Mouse (Mus musculus): Measurements from ENCODE around the gene Crybg2. TPM values are rescaled to one million over a fixed set of nuclear protein-coding genes. Genes with fewer than 3 reads are reported as not detected.

Crybg2 gene
- polyA plus RNA-seq, 1 experiment from 2014 or later, result 0.53 TPM

DNA sequence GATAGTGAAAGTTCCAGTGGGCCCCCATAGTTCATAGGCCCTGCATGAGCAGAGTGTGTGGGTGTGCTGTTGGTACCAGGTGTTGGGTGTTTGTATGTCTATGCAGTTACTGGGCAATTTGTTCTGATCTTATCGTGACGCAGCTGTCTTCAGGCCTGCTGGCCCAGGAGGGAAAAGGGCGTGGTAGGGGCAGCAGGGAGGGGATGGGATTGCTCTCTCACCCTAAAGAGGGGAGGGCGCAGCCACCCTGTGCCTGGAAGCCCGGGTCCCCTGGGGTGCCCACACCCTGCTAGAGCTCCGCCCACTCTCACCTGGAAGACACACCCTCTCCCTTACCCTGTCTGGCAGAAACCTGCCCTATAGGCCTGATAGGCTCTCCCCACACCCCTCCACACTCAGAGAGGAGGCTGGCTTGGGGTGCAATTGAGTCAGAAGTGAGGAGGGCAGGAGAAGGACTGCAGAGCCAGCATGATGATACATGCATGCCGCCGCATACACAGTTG, 1.4 kb downstream of the Crybg2 start:
- Histone ChIP-seq H3K27me3 (peaks cover 18% of the 10 kb centered on the region), H3K4me1 (peaks cover 11% of the 10 kb centered on the region; the same call in 1 of the 2 replicates), H3K36me3 (ENCODE audit: poor library complexity, severe bottlenecking) (no peaks in the 10 kb centered on the region), H3K9ac (no peak overlapping the region), H3K27ac (no peak overlapping the region), H3K4me2 (no peak overlapping the region), H3K9me3 (replicated peaks) (no peaks in the 10 kb centered on the region), H3K4me3 (no peak overlapping the region)
- no peak for ATAC-seq
- 60% methylated on average over 8 of the region's 8 CpGs for WGBS

DNA sequence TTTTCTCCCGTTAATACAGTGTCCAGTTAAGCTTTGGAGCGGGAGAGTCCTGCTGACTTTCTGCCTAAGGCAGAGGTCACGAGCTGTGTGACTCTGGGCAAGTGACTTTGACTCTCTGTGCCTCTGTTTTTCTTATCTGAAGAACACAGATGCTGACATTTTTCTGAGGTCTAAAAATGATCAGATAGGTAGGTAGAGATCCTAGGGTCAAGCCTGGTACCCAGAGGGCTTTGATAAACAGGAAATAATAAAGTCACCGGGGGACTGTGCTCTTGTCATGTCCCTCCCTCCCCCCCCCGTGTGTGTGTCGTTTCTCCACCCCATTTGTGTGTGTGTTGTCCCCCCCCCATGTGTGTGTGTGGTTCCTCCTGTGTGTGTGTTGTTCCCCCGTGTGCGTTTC, 1.9 kb downstream of the Crybg2 start:
- H3K27me3 ChIP-seq, result peaks cover 18% of the 10 kb centered on the region
- no peak overlapping the region for H3K4me2 ChIP-seq
- H3K4me3 ChIP-seq, result no peak overlapping the region
- no peaks in the 10 kb centered on the region for H3K36me3 ChIP-seq (ENCODE audit: poor library complexity, severe bottlenecking)
- WGBS, result 70% methylated on average over 8 of the region's 8 CpGs
- no peak for ATAC-seq
- H3K4me1 ChIP-seq, result peaks cover 11% of the 10 kb centered on the region; the same call in 1 of the 2 replicates
- H3K9me3 ChIP-seq (replicated peaks), result no peaks in the 10 kb centered on the region
- H3K9ac ChIP-seq, result no peak overlapping the region
- H3K27ac ChIP-seq, result no peak overlapping the region

DNA sequence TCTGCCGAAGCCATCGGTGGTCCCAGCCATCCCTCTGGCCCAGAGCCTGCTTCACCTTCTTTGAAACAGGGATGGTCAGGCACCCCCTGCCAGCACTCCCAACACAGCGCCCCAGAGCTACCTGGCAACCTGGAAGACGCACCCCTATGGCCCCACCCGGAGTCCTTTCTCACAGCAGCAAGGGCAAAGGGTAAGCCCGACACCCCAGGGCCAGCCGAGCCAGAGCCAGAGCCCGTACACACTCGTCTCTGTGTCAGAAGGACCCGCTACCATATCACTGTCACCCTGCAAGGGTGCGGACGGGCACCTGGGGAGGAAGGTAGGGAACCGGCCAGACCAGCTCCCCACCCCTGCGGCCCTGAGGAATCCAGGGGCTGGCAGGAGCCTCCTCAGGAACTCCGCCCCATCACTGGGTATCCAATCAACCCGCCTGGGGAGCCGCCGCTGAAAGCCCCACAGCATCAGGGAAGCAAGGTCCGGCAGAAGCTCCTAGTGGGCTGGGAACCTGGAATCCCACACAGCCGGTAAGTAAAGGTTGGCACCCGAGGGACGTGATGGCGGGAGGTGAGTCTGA, 4.9 kb downstream of the Crybg2 start:
- 0 out of 2 replicates have a peak, but pooled peaks cover 5% of the 10 kb centered on the region for H3K4me1 ChIP-seq
- H3K9ac ChIP-seq, result no peak overlapping the region
- no peaks in the 10 kb centered on the region for H3K9me3 ChIP-seq (replicated peaks)
- no peak for ATAC-seq
- no peaks in the 10 kb centered on the region for H3K36me3 ChIP-seq (ENCODE audit: poor library complexity, severe bottlenecking)
- H3K4me3 ChIP-seq, result no peak overlapping the region
- H3K27ac ChIP-seq, result no peak overlapping the region
- WGBS, result 24% methylated on average over 23 of the region's 23 CpGs
- peaks cover 18% of the 10 kb centered on the region for H3K27me3 ChIP-seq
- H3K4me2 ChIP-seq, result no peak overlapping the region

DNA sequence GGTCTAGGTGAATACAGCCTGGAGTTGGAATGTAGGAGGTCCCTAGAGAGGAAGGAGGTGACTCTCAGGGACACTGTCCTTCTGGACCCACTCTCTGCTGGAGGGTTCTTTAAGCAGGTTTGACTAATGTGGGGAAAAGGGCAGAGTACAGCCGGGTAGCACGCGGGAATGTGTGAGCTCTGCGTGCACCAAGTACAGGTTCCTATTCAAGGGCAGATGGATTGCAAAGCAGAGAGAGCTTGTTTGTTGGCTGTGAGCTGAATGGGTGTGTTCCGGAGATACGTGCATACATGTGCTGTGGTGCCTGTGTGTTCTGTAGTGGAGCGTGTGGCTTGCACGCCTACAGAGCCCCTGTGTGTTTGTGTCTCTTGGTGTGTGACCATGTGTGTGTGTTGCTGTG, 6.8 kb downstream of the Crybg2 start:
- no peak overlapping the region for H3K4me2 ChIP-seq
- ATAC-seq, result no peak
- 93% methylated on average over 8 of the region's 8 CpGs for WGBS
- no peak overlapping the region for H3K4me3 ChIP-seq
- no peak overlapping the region for H3K9ac ChIP-seq
- no peaks in the 10 kb centered on the region for H3K36me3 ChIP-seq (ENCODE audit: poor library complexity, severe bottlenecking)
- H3K27me3 ChIP-seq, result peaks cover 18% of the 10 kb centered on the region
- H3K27ac ChIP-seq, result no peak overlapping the region
- H3K9me3 ChIP-seq (replicated peaks), result no peaks in the 10 kb centered on the region
- 0 out of 2 replicates have a peak, but pooled peaks cover 5% of the 10 kb centered on the region for H3K4me1 ChIP-seq

DNA sequence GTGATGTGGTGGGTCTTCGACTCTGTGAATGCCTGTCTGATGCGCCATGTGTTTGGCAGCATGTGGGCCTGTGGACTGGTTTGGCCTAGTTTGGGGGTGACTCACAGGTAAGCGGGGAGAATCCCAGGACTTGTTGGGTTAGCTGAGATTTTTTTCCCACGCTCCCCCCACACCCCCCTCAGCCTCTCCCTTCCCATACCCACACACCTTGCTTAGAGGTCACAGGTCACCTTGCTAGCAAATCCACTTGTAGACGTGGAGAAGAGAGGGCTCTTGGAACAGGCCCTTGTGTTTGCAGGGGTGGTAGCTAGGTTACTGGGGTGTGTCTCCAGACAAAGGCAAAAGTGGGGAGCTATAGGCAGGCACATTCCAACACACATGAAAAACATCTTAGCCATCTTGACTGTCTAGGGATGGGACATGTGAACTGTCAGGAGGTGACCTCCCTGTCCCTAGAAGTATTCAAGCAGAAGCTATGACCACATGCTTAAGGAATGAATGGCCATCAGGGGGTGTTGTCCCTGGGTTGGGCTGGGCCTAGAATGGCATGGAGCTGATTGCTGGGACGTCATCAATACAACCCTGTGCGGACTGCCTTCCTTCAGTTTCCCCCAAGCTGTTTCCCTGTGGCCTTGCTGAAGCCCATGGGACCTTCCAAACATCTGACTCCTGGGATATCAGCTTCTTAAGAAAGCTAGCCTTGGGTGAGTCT, 7.4 kb downstream of the Crybg2 start:
- peaks cover 18% of the 10 kb centered on the region for H3K27me3 ChIP-seq
- no peaks in the 10 kb centered on the region for H3K36me3 ChIP-seq (ENCODE audit: poor library complexity, severe bottlenecking)
- no peaks in the 10 kb centered on the region for H3K9me3 ChIP-seq (replicated peaks)
- H3K4me2 ChIP-seq, result no peak overlapping the region
- 84% methylated on average over 7 of the region's 7 CpGs for WGBS
- 0 out of 2 replicates have a peak, but pooled peaks cover 5% of the 10 kb centered on the region for H3K4me1 ChIP-seq
- no peak overlapping the region for H3K4me3 ChIP-seq
- no peak overlapping the region for H3K27ac ChIP-seq
- no peak for ATAC-seq
- H3K9ac ChIP-seq, result no peak overlapping the region

DNA sequence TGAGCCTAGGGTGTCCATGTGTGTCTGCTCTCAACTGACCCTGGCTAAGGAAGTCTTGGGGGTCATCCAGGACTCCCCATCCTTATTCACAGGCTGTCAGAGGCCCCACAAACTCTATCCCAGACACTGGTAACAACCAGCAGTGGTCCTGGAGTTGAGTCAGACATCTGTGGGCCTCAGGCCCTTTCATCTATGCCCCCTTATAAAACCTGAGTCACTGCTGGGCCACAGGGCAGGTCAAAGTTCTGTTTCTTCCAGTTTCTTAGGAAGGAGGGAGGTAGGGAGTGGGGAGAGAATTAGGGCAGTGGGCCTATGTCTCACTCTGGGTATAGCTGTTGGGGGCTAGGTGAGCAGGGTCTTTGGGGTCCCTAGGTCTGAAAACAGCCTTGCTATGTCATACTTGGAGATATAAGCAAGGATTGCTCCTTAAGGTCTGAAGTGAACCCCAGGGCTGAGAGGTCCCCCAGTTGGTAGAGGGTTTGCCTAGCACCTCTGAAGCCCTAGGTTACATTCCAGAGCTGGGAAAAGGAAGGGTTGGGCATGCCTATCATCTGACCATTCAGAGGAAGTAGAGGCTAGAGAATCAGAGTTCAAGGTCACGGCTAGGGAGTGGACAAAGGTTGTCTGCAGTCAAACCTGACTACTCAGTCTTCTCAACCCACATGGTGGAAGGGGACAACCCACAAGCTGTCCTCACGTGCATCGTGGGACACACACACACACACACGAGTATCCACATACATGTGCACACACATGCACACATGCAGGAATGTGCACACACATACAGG, 8.4 kb downstream of the Crybg2 start:
- WGBS, result 84% methylated on average over 4 of the region's 4 CpGs
- Histone ChIP-seq H3K27me3 (peaks cover 18% of the 10 kb centered on the region), H3K4me2 (no peak overlapping the region), H3K27ac (no peak overlapping the region), H3K36me3 (ENCODE audit: poor library complexity, severe bottlenecking) (no peaks in the 10 kb centered on the region), H3K4me3 (no peak overlapping the region), H3K9ac (no peak overlapping the region), H3K9me3 (replicated peaks) (no peaks in the 10 kb centered on the region), H3K4me1 (0 out of 2 replicates have a peak, but pooled peaks cover 5% of the 10 kb centered on the region)
- no peak for ATAC-seq

DNA sequence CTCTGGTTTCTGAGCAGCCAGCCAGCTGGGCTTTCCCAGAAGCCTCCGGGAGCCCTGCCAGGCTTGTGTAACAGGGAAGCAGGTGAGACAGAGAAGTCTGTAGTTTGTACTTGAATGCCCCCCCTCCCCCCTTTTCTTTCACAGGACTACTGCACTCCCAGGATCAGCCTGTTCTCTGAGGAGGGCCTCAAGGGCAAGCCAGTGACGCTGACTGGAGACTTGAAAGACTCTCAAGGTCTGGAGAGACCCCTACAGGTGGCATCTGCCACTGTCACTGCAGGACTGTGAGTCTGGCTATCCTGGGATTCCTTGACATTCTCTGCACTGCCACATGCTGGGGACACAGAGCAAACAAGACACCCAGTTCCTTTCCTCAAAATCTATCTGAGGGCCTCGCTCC, 18.1 kb downstream of the Crybg2 start:
- Histone ChIP-seq H3K9me3 (replicated peaks) (no peaks in the 10 kb centered on the region), H3K4me2 (no peak overlapping the region), H3K9ac (0 out of 2 replicates have a peak overlapping the region, but pooled peaks have one; percentile 16), H3K27me3 (peaks cover 33% of the 10 kb centered on the region), H3K4me3 (no peak overlapping the region), H3K36me3 (ENCODE audit: poor library complexity, severe bottlenecking) (no peaks in the 10 kb centered on the region), H3K27ac (no peak overlapping the region), H3K4me1 (peaks cover 12% of the 10 kb centered on the region)
- ATAC-seq, result no peak
- WGBS, result 15% methylated on average over 3 of the region's 3 CpGs

DNA sequence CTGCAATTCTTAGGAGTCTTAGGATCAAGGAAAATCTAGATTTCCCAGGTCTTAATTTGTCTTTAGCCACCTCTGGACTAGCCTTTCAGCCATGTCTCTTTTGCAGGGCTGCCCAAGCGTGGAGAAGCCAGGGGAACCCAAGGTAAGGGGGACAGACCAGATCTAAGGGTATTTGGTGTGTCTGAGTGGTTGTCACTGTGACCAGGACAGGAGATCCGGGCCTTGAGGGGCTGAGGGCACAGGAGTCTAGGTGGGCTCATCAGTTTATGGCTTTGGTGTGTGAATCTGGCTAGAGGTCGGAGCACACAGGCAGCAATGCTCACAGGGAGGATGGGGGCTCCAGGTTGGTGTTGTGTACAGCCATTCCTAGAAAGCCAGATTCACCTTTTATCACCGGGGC, 20.1 kb downstream of the Crybg2 start:
- Histone ChIP-seq H3K9me3 (replicated peaks) (no peaks in the 10 kb centered on the region), H3K36me3 (ENCODE audit: poor library complexity, severe bottlenecking) (no peaks in the 10 kb centered on the region), H3K27me3 (peaks cover 33% of the 10 kb centered on the region), H3K9ac (no peak overlapping the region), H3K4me3 (no peak overlapping the region), H3K4me2 (no peak overlapping the region), H3K27ac (no peak overlapping the region), H3K4me1 (peaks cover 12% of the 10 kb centered on the region)
- 73% methylated on average over 4 of the region's 4 CpGs for WGBS
- no peak for ATAC-seq

DNA sequence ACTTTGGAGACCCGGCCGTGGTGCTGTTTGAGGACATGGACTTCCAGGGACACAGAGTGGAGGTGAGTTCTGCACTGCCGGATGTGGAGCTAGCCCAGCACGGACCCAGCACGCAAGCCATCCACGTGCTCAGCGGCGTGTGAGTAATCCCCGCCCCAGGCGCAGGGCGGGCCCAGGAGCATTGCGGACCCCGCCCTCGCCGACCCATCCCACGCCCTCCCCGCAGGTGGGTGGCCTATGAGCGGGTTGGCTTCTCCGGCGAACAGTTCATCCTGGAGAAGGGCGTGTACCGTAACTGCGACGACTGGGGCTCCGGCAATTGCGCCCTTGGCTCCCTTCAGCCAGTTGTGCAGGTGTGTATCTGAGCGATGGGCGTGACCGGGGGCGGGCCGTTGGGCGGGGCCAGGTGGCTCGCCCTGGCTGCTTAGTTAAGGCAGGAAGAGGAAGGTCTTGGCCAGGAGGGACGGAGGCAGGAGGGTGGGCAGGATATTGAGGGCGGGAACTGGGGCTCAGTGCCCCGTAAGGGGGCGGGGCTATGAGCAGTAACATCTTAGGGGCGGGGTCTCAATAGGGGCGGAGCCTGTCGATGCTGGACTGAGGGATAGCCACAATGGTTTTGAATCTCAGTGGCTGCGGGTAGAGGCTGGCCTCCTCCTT, 21.2 kb downstream of the Crybg2 start:
- ATAC-seq, result peak; percentile 36
- under 1% methylated on average over 41 of the region's 41 CpGs for WGBS

DNA sequence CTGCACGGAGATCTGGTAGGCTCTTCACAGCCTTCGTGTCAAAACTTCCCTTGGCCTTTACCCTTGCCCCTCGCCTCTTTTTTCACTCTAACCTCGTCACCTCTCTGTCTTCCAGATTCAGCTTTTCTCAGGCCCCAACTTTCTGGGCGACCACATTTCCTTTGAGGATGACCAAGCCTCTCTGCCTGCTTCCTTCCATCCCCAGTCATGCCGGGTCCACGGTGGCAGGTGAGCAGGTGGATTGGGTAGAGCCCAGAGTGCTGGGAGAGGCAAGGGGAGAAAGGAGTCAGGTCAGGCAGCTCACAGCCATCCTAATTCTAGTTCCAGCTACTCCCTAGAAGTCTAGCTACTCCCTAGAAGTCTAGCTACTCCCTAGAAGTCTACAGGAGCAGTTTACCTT, 21.8 kb downstream of the Crybg2 start:
- ATAC-seq, result no peak
- Histone ChIP-seq H3K36me3 (ENCODE audit: poor library complexity, severe bottlenecking) (no peaks in the 10 kb centered on the region), H3K9ac (no peak overlapping the region), H3K27ac (no peak overlapping the region), H3K4me2 (peak overlapping the region; percentile 71), H3K4me3 (peak overlapping the region; percentile 42), H3K9me3 (replicated peaks) (no peaks in the 10 kb centered on the region), H3K27me3 (peaks cover 33% of the 10 kb centered on the region), H3K4me1 (peaks cover 12% of the 10 kb centered on the region)
- 14% methylated on average over 7 of the region's 7 CpGs for WGBS

More for the DNA sequence above, 21.2 kb downstream of the Crybg2 start:
- Histone ChIP-seq H3K4me2 (peak overlapping the region; percentile 71), H3K4me3 (peak overlapping the region; percentile 42), H3K36me3 (ENCODE audit: poor library complexity, severe bottlenecking) (no peaks in the 10 kb centered on the region), H3K9me3 (replicated peaks) (no peaks in the 10 kb centered on the region), H3K27me3 (peaks cover 33% of the 10 kb centered on the region), H3K4me1 (peaks cover 12% of the 10 kb centered on the region), H3K27ac (no peak overlapping the region), H3K9ac (peak overlapping the region; percentile 43)

DNA sequence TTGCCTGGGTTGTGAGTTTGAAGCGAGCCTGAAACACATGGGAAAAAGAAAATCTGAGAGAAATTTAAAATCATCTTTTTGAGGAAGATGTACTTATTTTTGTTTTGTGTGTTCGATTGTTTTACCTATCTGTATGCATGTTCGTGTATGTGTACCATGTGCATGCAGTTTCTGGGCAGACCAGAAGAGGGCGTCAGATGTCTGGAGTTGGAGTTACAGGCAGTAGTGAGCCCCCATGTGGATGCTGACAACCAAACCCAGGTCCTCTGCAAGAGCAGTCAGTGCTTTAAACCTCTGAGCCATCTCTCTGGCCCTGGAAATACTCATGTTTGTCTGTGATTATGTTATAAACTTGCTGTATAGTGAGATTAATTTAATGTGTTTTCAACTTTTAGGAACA, 24.4 kb downstream of the Crybg2 start:
- Histone ChIP-seq H3K27me3 (peaks cover 32% of the 10 kb centered on the region), H3K4me2 (no peak overlapping the region), H3K4me1 (peaks cover 12% of the 10 kb centered on the region), H3K4me3 (no peak overlapping the region), H3K36me3 (ENCODE audit: poor library complexity, severe bottlenecking) (no peaks in the 10 kb centered on the region), H3K9ac (no peak overlapping the region), H3K27ac (no peak overlapping the region), H3K9me3 (replicated peaks) (no peaks in the 10 kb centered on the region)
- ATAC-seq, result no peak
- WGBS, result 87% methylated on average over 4 of the region's 4 CpGs
